Mouse (Mus musculus) embryonic facial prominence, embryonic 15.5 days (tissue): ENCODE measurements around the gene Hoxd4. TPM values are rescaled to one million over a fixed set of nuclear protein-coding genes. Genes with fewer than 3 reads are reported as not detected.

Experiments used
- ATAC-seq: fragments of 200-750 bp; cut with Nextera tagmentation; 2 replicates; pipeline ENCODE4 v1.8.0; 2017; ENCODE audit warnings: low read depth, moderate TSS enrichment; ENCODE audit not compliant: insufficient number of reproducible peaks, low FRiP score, low TSS enrichment
- H3K27ac ChIP-seq: fragments of 300-500 bp; sonication (generic); replicated peaks from 2 replicates; pipeline ENCODE4 v1.5.1; 2015; ENCODE audit warnings: mild to moderate bottlenecking, inconsistent platforms
- H3K27me3 ChIP-seq: fragments of 300-500 bp; sonication (generic); 2 replicates; pipeline ENCODE4 v1.6.1; 2015; ENCODE audit warnings: inconsistent platforms
- H3K36me3 ChIP-seq: fragments of 300-500 bp; sonication (generic); 2 replicates; pipeline ENCODE4 v1.6.1; 2015; ENCODE audit warnings: mild to moderate bottlenecking, inconsistent platforms
- H3K4me1 ChIP-seq: fragments of 300-500 bp; sonication (generic); 2 replicates; pipeline ENCODE4 v1.6.1; 2015; ENCODE audit warnings: inconsistent platforms
- H3K4me2 ChIP-seq: fragments of 300-500 bp; sonication (generic); replicated peaks from 2 replicates; pipeline ENCODE4 v1.6.1; 2015; ENCODE audit warnings: mild to moderate bottlenecking, inconsistent platforms
- H3K4me3 ChIP-seq: fragments of 300-500 bp; sonication (generic); replicated peaks from 2 replicates; pipeline ENCODE4 v1.5.1; 2015; ENCODE audit warnings: mild to moderate bottlenecking, inconsistent platforms
- H3K9ac ChIP-seq: fragments of 300-500 bp; sonication (generic); 2 replicates; pipeline ENCODE4 v1.6.1; 2015; ENCODE audit warnings: inconsistent platforms
- H3K9me3 ChIP-seq: fragments of 300-500 bp; sonication (generic); replicated peaks from 2 replicates; pipeline ENCODE4 v1.6.1; 2016; ENCODE audit warnings: inconsistent platforms
- WGBS: fragments of 180-500 bp; shearing (Covaris S2); methylation state at CpG from one replicate; pipeline ENCODE4 v1.1.7; 2015; 5-methylcytosine and 5-hydroxymethylcytosine counted together
- polyA plus RNA-seq: library from polyadenylated mRNA; unstranded; fragments of >200 nt; fragmentation: Nextera tagmentation; extraction: Ambion mirVana; gene quantifications from 2 replicates; pipeline ENCODE4 v1.2.1, GENCODE M21; 2015

Gene Hoxd4
- polyA plus RNA-seq, 1 experiment from 2014 or later, result 0.35 TPM

DNA sequence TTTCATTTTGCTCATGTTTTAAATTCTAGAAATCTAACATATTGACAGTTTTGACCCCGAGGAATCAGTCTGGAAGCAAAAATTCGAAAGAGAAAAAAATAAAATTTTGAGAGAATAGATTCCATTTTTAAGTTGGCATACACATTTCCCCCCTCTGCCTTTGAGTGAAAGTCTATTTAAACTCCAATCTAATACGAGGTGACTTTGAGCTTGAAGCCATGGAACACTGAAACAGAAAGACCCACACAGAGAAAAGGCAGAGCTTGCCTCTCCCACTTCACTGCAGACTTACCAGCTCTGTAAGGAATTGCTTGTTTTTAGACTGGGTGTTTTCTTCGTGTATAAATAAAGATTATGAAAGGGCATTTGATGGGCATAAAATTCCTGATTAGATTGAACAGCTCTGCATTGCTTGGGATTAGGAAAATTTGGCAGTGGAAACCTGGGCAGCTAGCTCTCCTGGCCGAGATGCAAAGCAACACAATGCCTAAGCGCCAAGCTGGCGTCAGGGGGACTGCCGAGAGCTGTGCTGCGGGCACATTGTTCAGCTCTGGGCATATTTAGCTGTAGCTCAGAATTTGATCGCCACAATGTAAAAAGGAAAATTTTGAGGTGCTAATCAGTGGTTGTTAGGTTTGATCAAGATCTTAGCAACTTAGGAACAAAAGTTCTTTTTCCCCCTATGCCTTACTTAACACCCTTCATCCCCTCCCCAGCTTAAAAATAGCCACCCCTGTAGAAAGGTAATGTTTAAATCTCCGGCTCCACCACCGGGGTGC lies 22.7 kb upstream of the Hoxd4 start:
- Histone ChIP-seq H3K27me3 (peaks cover 92% of the 10 kb centered on the region), H3K27ac (no peak overlapping the region), H3K4me1 (no peaks in the 10 kb centered on the region), H3K9me3 (no peaks in the 10 kb centered on the region), H3K36me3 (no peaks in the 10 kb centered on the region), H3K9ac (no peak overlapping the region), H3K4me3 (no peak overlapping the region), H3K4me2 (no peak overlapping the region)
- ATAC-seq, result no peak
- 5% methylated on average over 12 of the region's 12 CpGs for WGBS

DNA sequence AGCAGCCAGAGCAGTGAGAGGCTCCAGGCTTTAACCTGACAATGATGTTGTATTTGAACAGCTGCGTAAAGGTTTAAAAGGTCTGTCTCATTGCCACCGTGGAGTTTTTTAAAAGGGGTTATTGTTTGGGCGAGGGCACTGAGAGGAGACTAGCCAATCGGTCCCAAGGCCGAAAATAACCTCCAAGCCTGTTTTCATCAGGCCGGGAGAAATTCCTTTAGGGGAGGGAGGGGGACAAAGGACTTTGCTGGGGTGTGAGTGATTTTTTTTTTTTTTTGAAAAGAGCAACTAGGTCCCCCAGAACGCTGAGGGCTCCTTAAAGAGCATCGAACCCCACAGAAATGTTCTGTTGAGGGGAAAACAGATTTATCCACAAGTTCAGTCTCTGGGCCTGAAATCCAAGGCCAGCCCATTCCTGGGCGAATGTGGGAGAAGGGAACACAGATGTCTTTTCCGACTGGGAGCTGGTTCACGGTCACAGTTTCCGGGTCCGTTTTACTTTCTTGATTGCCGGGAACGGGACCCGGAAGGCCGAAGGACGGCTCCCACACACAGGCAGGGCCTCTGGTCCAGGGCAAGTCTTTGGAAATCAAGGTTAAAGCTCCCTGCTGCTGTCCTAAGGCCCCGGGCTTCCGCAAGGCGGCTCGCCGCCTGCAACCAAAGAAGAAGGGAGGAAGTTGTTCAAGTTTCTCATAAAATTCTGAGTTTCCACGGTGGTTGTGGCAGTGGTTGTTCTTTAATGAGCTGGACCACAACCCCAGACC lies 22.0 kb upstream of the Hoxd4 start:
- no peak for ATAC-seq
- Histone ChIP-seq H3K9ac (no peak overlapping the region), H3K27ac (no peak overlapping the region), H3K9me3 (no peaks in the 10 kb centered on the region), H3K4me3 (no peak overlapping the region), H3K4me1 (no peaks in the 10 kb centered on the region), H3K27me3 (peaks cover 92% of the 10 kb centered on the region), H3K4me2 (no peak overlapping the region), H3K36me3 (no peaks in the 10 kb centered on the region)
- 3% methylated on average over 24 of the region's 24 CpGs for WGBS

DNA sequence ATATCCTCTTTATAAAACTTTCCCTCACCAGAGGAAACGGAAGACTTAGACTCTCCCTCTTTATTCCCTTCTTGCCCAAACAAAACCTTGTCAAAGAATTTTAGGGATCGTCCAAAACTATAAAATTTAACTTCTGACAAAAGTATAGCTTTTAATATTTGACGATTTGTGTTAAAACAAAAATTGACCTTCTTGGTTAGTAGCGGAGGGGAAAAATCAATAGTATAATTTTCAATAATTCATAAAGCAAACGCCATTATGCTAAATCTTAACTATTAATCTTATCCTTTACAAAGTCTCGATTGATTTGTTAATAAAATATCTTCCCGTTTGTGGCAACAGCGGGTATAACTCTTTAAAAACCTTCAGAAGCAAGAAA lies 21.4 kb upstream of the Hoxd4 start:
- Histone ChIP-seq H3K9me3 (no peaks in the 10 kb centered on the region), H3K9ac (no peak overlapping the region), H3K4me3 (no peak overlapping the region), H3K4me1 (no peaks in the 10 kb centered on the region), H3K36me3 (no peaks in the 10 kb centered on the region), H3K4me2 (no peak overlapping the region), H3K27me3 (peaks cover 92% of the 10 kb centered on the region), H3K27ac (no peak overlapping the region)
- 10% methylated on average over 8 of the region's 8 CpGs for WGBS
- no peak for ATAC-seq

DNA sequence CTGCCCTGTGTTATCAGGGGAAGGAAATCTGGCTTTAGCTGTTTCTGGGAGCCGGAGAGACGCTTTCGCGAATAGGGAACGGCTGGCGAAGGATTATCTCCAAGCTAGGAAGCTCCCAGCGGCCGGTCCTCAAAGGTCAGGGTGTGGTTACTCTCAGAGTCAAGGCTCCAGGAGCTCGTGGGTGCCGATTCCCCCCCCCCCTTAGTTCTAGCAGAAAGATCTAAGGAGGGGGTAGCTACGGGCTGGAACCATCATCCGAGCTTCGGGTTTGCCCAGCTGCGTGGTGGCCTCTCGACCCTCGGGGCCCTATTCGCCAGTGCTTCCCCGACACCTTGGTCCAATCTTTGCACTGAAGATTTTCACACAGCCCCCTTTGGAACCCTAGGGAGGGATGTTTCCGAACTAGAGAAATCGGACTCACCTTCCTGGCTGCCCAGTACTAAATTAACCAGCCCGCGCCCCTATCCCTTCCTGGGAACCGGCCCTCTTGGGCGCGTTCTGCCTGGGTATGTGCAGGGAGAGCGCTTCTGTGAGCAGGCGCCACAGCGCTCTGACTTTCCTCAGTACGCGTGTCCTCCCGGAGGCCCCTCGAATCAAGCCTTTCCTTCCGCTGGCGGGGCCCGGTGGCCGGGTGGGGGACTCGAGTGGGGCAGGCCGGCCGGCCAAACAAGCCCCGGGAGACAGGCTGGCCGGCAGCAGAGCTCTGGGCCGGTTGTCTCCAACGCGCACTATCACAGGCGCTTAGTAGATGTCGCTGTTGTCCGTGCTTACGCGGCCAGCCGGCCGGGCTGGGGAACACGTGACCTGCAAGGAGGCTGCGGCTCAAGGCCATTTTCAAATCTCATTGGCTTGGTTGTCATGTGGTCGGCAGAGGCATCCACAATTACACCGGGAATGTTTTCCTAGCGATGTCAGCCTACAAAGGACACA lies 20.4 kb upstream of the Hoxd4 start, which contains the start of gene Hoxd10:
Gene Hoxd10, plus strand, starts transcription at position 903 of the 930 bp plus-strand sequence.
- Histone ChIP-seq H3K4me1 (no peaks in the 10 kb centered on the region), H3K4me3 (peak within 1 kb of the TSS; percentile 16; the same call in 1 of the 2 replicates), H3K27ac (no peak within 1 kb of the TSS), H3K27me3 (peaks cover 94% of the 10 kb centered on the region), H3K9me3 (no peaks in the 10 kb centered on the region), H3K4me2 (no peak within 1 kb of the TSS; the same call in 1 of the 2 replicates), H3K36me3 (no peaks in the 10 kb centered on the region), H3K9ac (no peak within 1 kb of the TSS)
- no peak for ATAC-seq
- WGBS, result under 1% methylated on average over 56 of the region's 56 CpGs

DNA sequence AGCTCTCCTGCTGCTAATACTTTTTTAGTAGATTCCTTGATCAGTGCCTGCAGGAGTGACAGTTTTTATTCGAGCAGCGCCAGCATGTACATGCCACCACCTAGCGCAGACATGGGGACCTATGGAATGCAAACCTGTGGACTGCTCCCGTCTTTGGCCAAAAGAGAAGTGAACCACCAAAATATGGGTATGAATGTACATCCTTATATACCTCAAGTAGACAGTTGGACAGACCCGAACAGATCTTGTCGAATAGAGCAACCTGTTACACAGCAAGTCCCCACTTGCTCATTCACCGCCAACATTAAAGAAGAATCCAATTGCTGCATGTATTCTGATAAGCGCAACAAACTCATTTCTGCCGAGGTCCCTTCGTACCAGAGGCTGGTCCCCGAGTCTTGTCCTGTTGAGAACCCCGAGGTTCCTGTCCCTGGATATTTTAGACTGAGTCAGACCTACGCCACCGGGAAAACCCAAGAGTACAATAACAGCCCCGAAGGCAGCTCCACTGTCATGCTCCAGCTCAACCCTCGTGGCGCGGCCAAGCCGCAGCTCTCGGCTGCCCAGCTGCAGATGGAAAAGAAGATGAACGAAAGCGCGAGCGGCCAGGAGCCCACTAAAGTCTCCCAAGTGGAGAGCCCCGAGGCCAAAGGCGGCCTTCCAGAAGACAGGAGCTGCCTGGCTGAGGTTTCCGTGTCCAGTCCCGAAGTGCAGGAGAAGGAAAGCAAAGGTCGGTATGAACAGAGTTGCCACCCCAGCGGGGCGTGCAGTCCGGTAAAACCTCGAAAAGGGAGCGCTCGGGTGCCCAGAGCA lies 19.5 kb upstream of the Hoxd4 start:
- Histone ChIP-seq H3K9ac (no peak overlapping the region), H3K4me2 (no peak overlapping the region), H3K9me3 (no peaks in the 10 kb centered on the region), H3K27me3 (peaks cover 94% of the 10 kb centered on the region), H3K27ac (no peak overlapping the region), H3K4me3 (0 out of 2 replicates have a peak overlapping the region, but pooled peaks have one; percentile 7), H3K36me3 (no peaks in the 10 kb centered on the region), H3K4me1 (no peaks in the 10 kb centered on the region)
- 3% methylated on average over 35 of the region's 35 CpGs for WGBS
- ATAC-seq, result no peak

DNA sequence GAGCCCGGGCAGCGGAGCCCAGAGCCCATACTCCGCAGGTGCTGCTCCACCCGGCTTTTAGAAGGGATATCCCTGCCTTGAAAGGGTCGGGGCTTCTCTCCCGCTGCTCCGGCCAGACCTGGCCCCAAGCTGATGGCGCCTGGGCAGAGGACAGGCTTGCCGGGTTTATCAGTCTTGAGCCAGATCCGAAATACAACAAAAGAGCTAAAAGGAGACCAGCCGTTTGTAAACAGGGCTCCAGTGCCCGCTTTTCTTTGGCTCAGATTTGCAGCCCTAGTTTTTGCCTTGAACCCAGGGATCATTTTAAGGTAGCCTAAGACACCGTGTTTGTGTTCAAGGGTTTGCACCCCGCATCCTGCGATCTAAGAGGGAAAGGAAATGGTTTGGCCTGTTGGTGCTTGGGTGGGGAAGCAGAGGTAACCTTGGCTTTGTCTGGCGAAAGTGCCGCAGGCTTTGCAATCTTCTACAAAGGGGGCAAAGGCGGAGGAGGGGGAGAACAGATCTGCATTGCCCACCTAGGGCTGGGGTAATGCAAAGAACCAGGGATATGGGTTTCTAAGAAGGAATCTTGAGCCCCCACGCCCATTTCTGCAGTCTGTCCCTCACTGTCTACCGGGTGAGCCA lies 18.8 kb upstream of the Hoxd4 start:
- Histone ChIP-seq H3K27me3 (peaks cover 94% of the 10 kb centered on the region), H3K9ac (no peak overlapping the region), H3K4me1 (peaks cover 5% of the 10 kb centered on the region), H3K36me3 (no peaks in the 10 kb centered on the region), H3K4me3 (no peak overlapping the region), H3K27ac (no peak overlapping the region), H3K9me3 (no peaks in the 10 kb centered on the region), H3K4me2 (no peak overlapping the region)
- no peak for ATAC-seq
- WGBS, result 2% methylated on average over 20 of the region's 20 CpGs

DNA sequence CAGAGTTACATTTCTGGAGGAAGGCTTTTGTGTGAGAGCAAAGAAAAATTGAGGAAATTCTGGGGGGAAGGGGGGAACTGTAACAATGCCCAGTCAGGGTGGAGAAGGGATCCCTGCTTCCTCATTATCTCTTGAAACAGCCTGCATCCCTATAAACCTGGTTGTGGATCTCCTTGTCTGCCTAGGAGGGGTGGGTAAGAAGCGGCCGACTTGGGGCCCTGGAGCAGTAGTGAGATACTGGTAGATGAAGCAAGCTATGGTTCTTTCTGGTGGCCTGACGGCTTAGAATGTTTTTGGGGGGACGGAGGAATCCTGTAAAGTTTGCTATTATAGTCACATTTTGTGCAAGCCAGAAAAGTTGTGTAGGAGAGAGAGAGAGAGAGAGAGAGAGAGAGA lies 18.3 kb upstream of the Hoxd4 start:
- WGBS, result 5% methylated on average over 4 of the region's 4 CpGs
- Histone ChIP-seq H3K4me3 (no peak overlapping the region), H3K4me1 (peaks cover 11% of the 10 kb centered on the region), H3K27ac (no peak overlapping the region), H3K9me3 (no peaks in the 10 kb centered on the region), H3K27me3 (peaks cover 94% of the 10 kb centered on the region), H3K9ac (no peak overlapping the region), H3K4me2 (no peak overlapping the region), H3K36me3 (no peaks in the 10 kb centered on the region)
- no peak for ATAC-seq

DNA sequence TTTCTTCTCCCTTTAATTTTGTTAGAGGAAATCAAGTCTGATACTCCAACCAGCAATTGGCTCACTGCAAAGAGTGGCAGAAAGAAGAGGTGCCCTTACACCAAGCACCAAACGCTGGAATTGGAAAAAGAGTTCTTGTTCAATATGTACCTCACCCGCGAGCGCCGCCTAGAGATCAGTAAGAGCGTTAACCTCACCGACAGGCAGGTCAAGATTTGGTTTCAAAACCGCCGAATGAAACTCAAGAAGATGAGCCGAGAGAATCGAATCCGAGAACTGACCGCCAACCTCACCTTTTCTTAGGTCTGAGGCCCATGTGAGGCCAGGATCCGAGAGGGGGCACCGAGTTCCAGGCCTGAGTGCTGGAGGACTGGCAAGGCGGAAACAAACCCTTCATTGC lies 17.7 kb upstream of the Hoxd4 start:
- H3K4me1 ChIP-seq, result peaks cover 15% of the 10 kb centered on the region
- no peaks in the 10 kb centered on the region for H3K9me3 ChIP-seq
- no peaks in the 10 kb centered on the region for H3K36me3 ChIP-seq
- WGBS, result 3% methylated on average over 16 of the region's 16 CpGs
- no peak overlapping the region for H3K4me3 ChIP-seq
- no peak overlapping the region for H3K9ac ChIP-seq
- no peak overlapping the region for H3K27ac ChIP-seq
- H3K4me2 ChIP-seq, result no peak overlapping the region
- ATAC-seq, result no peak
- peaks cover 94% of the 10 kb centered on the region for H3K27me3 ChIP-seq

DNA sequence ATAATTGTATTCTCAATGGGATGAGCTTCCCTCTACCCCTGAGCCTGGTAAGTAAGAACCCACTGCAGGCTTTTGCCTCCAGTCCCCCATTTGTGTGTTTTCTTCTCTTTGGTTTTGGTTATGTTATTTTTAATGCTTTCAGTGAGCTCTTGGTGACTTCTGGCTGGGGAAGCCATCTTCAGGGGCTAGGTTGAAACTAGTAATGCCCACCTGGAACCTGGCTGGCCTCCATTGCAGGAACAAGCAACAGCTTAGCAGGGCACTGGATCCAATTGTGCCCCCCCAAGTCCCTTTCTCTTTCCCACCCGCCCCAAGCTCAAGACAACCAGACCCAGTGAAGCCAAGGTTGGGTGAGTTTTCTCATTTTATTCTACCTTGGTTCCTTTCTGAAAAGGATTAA lies 16.3 kb upstream of the Hoxd4 start:
- Histone ChIP-seq H3K4me1 (peaks cover 15% of the 10 kb centered on the region), H3K9me3 (no peaks in the 10 kb centered on the region), H3K9ac (no peak overlapping the region), H3K4me3 (no peak overlapping the region), H3K27me3 (peaks cover 96% of the 10 kb centered on the region), H3K36me3 (no peaks in the 10 kb centered on the region), H3K27ac (no peak overlapping the region), H3K4me2 (no peak overlapping the region)
- WGBS, result 12% methylated on average over 1 of the region's 1 CpGs
- no peak for ATAC-seq

DNA sequence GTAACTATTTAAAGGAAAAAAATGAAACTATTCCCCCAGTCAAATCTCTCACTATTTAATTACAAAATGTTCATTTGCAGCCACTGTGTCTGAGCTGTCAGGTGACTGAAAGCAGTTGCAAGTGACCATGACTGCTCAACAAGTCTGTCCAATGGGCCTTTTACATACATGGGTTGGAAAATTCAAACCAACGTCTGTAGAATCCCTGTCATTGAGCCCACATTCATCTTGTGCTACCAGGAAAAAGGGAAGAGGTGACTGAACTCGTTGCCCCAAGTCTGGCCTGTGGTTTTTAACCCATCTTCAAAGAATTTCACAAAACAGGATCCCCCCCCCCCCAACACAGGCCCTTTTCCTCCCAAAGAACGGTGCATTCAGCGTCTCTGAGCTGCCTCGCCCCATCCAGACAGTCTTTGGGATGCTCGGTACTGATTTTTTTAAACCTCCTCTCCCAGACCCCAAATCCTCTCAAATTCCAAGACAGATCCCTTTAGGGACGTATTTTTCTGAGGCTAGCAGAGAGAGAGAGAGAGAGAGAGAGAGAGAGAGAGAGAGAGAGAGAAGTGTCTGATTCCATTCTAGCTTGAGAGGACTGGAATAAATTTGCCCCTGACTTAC lies 15.8 kb upstream of the Hoxd4 start:
- Histone ChIP-seq H3K4me1 (peaks cover 15% of the 10 kb centered on the region), H3K4me3 (no peak overlapping the region), H3K27me3 (peaks cover 100% of the 10 kb centered on the region), H3K9ac (no peak overlapping the region), H3K9me3 (no peaks in the 10 kb centered on the region), H3K4me2 (no peak overlapping the region), H3K27ac (no peak overlapping the region), H3K36me3 (no peaks in the 10 kb centered on the region)
- ATAC-seq, result no peak
- WGBS, result 8% methylated on average over 7 of the region's 7 CpGs
